Mouse (Mus musculus) cerebellum, adult (tissue): ENCODE results near the gene Kcnn1.
"Not testable (repeated sequence)": the region's sequence is repeated elsewhere in the genome, so short reads cannot be mapped to it uniquely, and the experiment has no call there.

Experiments
- ATAC-seq: cut with Nextera tagmentation; 2 replicates; pipeline ENCODE4 v1.9.2; 2017; ENCODE audit warnings: mild to moderate bottlenecking, moderate library complexity, mixed read lengths; ENCODE audit not compliant: insufficient number of reproducible peaks, low FRiP score, low TSS enrichment

The Kcnn1 gene

DNA sequence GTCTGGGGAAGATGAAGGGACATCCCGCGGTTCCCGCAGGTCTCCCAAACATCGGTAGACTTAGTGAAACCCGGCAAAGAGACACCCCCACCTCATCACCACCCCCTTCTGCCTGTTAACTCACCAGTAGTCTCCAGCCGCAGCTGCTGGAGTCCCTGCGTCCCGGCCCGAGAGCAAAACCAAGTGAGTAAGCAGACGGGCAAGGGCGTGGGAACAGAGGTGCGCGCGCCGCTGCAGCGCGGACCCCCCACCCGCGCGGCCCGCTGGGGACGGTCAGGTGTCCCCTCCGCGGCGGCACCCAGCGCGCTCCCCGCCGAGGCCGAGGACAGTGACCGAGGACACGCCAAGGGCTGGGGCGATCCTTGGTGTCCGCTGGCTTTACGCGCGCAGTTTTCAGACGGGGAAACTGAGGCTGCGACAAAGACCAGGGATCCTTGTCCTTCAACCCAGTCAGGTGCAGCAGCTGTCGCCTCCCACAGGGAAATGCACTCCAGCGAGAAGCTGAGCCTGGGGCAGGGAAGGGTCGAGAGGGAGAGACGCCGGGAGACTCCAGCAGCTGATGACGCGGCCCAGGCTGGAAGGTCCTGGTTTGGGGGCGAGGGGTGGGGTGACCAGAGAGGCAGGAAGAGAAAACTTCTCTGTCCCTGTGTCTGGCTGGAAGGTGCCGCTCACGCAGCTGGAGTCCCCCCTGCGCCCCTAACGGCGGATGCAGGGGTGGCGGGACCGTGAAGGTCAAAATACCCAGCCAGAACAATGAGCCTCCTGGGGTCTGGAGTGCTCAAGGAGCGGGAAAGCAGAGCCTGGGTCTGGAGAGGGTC is at the start of gene Kcnn1:
Gene Kcnn1 (minus strand): TSS at position 435 of the 818 bp plus-strand sequence.
- no peak for ATAC-seq

DNA sequence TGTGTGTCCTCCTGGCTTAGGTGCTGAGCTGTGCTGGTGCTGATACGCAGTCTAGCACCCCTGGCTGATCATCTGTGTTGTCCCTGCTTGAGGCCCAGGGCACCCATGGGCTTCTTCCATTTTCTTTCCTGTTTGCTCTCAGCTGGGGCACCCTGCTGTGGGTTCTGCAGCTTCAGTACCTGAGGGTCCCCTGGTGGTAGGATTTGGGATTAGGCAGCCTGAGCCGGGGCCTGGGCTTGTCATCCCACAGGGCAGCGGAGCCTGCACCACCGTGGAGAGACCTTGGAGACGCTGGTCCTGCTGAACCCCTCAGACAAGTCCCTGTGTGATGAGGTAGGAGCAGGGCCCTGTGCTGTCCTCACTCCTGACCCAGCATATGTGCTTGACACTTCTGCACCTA is 48.5 kb upstream of the Kcnn1 start:
- ATAC-seq = no peak

- ATAC-seq = no peak
Observed at GRCm38 (mm10) chr8:70907518-70907917, 44.5 kb upstream of the Kcnn1 start.

DNA sequence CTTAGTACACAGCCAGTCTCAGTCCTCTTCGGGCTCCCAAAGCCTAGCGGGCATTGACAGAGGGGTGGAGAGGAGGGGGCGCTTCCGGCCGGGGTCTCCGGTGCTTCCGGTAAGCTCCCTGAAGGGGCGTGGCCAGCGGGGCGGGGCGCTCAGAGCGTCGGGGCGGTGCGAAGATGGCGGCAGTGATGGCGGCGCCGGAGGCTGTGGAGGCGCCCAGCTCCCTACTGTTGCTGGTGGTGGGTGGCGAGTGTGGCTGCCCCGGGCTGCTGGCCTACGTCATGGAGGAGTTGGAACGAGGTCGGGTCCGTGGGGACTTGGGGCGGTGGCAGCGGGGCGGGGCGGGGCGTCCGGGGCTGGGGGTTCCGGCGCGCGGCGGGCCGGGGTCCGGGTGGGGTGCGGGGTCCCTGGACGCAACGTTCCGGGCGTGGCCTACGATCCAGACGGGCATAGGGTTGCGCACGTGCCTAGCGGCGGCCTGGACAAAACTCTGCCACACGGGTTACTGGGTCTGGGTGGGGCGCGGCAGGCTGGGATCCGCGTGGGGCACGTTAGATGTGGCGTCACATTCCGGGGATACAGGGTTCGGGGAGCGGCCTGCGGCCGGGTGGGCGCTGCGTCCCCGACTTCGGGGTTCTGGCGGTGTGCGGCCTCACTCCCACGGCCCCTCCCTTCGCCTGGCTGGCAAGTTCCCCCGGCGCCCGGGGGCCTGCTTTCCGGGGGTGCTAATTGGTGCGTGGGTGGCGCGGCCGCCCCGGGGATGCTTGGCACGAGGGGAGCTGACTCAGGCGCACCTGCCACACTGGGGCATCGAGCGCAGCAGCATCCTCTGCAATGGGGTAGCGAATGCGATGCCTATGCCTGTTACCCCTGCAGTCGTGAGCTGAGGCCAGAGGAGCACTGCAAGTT is 43.0 kb upstream of the Kcnn1 start, which contains the start of gene Map1s:
Gene Map1s (plus strand): TSS at position 102 of the 906 bp plus-strand sequence.
- peak; percentile 69 for ATAC-seq

DNA sequence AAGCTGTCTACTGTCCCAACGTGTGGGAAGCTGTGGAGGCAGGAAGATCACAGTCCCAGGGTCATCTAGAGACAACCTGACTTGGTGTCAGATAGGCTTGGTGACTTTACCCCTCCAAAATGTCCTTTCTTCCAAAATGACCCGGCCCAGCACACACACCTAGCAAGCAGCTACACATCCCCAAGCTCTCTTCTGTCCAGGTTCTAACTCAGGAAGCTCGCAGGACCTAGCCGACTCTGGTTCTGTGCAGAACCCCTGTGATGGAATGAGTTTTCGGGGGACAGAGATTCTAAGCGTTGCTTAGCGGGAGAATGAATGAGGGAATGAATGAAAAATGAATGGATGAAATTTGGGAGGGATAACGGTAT is 42.4 kb upstream of the Kcnn1 start:
- ATAC-seq = peak; percentile 29; the same call in 1 of the 2 replicates

DNA sequence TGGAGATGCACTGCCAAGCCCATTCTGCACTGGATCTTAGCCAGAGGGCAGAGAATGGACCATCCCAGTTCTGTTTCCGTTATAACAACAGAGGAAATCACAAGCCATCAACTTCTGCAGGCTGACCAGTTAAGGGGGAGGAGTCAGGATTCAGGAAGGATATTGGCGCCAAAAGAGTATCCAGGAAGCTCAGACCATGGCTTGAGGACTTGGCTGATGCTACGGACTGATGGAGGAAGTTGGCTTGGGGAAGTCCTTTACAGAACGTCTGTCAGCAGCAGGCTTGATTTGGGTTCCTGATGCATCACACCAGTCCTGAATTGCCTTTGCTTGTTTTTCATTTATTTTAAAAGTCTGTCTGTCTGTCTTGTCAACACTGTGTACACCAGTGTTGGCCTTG is 41.5 kb upstream of the Kcnn1 start:
- ATAC-seq = no peak

GRCm38 (mm10) chr8:70903582-70903981 is 40.5 kb upstream of the Kcnn1 start:
- ATAC-seq = no peak

- no peak for ATAC-seq
Observed at GRCm38 (mm10) chr8:70903112-70903511, 40.1 kb upstream of the Kcnn1 start.

DNA sequence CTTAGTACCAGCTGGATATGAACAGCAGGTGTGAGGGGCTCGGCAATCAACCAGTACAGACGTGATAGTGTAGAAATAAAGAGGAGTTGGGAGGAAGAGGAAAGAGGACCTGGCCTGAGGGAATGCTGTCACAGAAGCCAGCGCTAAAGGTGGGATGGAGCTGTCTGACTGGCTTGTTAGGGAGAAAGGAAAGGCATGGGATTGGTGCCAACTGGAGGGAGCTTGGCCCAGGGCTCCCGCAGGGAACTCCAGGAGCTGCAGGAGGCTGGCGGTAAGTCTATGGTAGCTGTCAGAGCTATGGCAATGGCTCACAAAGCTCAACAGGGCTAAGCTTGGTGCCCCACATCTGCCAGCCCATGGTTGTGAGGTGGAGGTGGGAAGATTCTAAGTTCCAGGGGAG is 39.2 kb upstream of the Kcnn1 start:
- no peak for ATAC-seq

DNA sequence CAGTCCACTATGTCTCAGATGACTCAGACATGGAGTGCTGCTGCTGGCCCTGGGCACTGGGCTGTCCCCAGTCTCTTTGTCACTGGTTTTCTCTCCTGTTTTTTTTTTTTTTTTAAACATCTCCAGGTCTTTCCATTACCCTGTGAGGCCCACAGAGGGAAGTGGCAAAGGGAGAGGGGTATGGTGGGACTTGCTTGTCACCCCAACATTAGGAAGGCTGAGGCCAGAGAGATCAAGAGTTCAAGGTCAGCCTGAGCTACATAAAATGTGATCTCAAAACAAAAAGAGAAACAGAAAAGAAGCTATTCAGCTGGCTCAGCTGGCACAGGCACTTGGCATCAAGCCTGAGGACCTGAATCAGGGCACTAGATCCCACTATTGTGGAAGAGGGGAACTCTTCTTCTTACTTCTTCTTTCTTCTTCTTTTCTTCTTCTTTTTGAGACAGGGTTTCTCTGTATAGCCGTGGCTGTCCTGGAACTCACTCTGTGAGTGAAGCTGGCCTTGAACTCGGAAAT is 37.9 kb upstream of the Kcnn1 start:
- ATAC-seq = no peak

DNA sequence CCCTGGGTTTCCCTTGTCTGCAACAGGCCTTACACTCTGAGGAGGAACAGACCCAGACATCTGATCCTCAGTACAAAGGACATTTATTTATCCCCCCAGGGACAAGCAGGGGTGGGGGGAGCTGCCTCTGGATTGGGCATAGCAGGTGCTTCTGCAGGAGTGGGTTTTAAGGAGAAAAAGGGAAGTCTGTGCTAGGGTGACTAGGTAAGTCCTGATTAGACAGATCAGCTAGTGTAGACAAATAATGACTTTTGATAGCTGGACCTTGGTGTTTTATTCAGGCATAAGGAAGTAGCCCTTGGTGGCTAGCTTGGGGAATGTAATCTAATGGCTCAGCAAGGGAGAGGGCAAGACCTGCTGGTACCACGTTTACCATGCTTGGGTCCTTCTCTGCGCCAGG is 36.2 kb upstream of the Kcnn1 start:
- no peak for ATAC-seq

DNA sequence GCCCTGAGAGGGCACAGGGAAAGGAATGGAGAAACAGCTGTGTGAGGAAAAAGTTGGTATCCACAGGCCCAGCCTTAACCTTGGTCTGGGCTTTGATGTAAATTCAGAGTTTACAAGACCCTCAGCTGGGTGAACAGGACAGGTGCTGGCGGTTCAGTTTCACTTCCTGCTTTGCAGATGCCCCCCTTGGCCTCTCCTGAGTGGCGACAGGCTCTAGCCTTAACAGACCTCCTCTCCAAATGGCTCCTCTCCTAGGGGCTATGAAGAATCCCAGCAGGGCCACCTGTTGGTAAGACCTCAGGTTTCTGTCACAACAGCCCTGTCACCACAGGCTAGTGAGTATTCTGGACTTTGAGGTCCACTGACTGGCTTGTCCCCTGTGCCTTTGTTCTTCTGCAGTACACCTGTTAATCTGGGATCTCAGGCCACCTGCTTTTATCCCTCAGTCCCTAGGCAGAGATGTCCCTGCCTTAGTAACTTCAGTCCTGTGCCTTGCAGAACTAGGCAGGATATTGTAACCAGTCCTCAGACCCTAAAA is 35.7 kb upstream of the Kcnn1 start:
- ATAC-seq = no peak

- peak; percentile 37 for ATAC-seq
Observed at GRCm38 (mm10) chr8:70897681-70898413, 34.8 kb upstream of the Kcnn1 start.

- peak; percentile 95 for ATAC-seq
Observed at GRCm38 (mm10) chr8:70897021-70897680, 34.1 kb upstream of the Kcnn1 start, which contains the start of gene Rpl18a. Gene Rpl18a, minus strand, starts transcription at chr8:70897412.

GRCm38 (mm10) chr8:70896316-70897020 is 33.4 kb upstream of the Kcnn1 start:
- no peak for ATAC-seq

GRCm38 (mm10) chr8:70895571-70896259 is 32.7 kb upstream of the Kcnn1 start:
- ATAC-seq = not testable (repeated sequence)

DNA sequence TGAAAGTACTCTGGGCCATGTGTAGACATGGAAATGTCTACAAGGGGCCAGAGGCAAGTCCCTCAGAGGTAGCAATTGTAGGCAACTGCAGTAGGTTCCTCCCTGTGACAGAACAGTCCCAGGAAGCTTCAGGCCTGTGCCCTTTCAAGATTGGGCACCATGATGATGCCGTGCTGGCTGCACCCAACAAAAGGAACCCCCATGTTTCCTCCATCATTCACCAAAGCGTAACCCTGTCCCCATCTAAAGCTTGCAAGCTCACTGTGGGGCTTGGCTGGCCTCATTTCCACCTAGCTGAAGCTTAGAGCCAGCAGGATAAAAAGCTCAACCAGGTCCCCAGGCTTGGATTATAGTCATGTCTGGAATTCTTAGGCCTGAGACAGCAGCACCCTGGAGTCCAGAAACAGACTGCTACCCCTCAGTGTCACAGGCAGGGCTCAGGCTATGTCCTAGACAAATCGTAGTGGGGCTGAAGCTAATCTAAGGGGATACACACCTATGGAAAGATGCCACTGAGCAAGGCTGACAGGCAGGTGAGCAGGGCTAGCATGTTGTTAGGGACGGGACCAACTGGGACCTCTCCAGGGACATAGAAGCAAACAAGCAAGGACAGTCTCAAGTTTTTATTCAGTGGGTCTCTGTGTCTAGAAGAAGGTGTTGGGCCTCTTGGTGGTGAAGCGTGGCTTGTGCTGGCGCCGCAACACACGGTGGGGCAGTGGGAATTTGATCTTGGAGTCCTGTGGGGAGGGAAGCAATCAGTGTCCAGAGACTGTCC is 31.9 kb upstream of the Kcnn1 start:
- ATAC-seq = no peak

GRCm38 (mm10) chr8:70894385-70894720 is 31.3 kb upstream of the Kcnn1 start:
- ATAC-seq = no peak
